In the genomic region with DNA sequence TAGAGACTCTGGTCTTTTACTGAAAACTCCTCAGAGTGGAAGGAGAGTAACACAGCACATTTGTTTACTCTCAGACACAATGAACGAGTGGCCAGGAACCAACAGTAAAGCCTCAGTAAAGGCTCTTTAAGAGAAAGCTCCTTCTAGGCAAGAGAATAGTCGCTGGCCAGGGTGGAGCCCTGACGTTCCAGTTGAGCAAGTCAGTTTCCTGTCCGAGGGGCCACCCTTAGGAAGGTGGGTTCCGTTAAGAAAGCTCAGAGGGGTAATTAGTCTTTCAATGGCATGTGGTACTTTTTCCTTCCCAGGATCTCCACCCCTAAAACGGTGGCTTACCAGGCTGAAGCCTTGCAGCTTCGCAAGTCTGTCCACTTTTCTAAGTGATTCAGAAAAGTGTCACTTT, we compare ENCODE assay signal across 9 mouse cellular contexts. TPM values are rescaled to one million over a fixed set of nuclear protein-coding genes. Genes with fewer than 3 reads are reported as not detected.
A peak's percentile ranks its signal among the peaks of the same experiment; 100 is the strongest.
DNase-seq lines count a peak whose midpoint lies in the region; ATAC-seq and TF ChIP-seq lines count a peak whose summit lies in the region.
"Had no signal": no experiment of that assay in that cellular context is flagged by ENCODE, and none has a peak within 500 bp of the region (broad histone marks: within the 10 kb centered on the region; RNA-seq: fewer than 3 reads in every experiment).

No protein-coding gene starts in this region.

- no peaks in the 10 kb centered on the region for H3K79me2 ChIP-seq in myocyte (ENCODE audit: control insufficient read depth, insufficient read depth)

- H3K36me3 ChIP-seq in heart, embryonic 11.5 days (ENCODE audit: control insufficient read depth, insufficient read depth, low read length), result no peaks in the 10 kb centered on the region
- no peaks in the 10 kb centered on the region for H3K36me3 ChIP-seq in liver, embryonic 13.5 days
- no peaks in the 10 kb centered on the region for H3K36me3 ChIP-seq in myocyte (ENCODE audit: control insufficient read depth, insufficient read depth)
- H3K36me3 ChIP-seq: midbrain, embryonic 13.5 days had no signal

- no peak overlapping the region for H3ac ChIP-seq in myocyte (ENCODE audit: control insufficient read depth, insufficient read length)

- ATAC-seq in heart, embryonic 11.5 days (replicated peaks; ENCODE audit: insufficient number of reproducible peaks, low FRiP score, low TSS enrichment), result no peak
- ATAC-seq in liver, embryonic 13.5 days (ENCODE audit: low read depth), result no peak
- ATAC-seq: midbrain, embryonic 13.5 days had no signal

- no peak overlapping the region for H3K4me3 ChIP-seq in heart, embryonic 11.5 days (ENCODE audit: low read depth, low read length)
- H3K4me3 ChIP-seq in liver, embryonic 13.5 days (replicated peaks), result no peak overlapping the region
- no peak overlapping the region for H3K4me3 ChIP-seq in myocyte
- H3K4me3 ChIP-seq: midbrain, embryonic 13.5 days had no signal

- H3K27me3 ChIP-seq in heart, embryonic 11.5 days (ENCODE audit: control insufficient read depth, insufficient read depth, low read length), result no peaks in the 10 kb centered on the region
- no peaks in the 10 kb centered on the region for H3K27me3 ChIP-seq in liver, embryonic 13.5 days
- no peaks in the 10 kb centered on the region for H3K27me3 ChIP-seq in myocyte (ENCODE audit: control insufficient read depth, insufficient read depth, insufficient read length)
- H3K27me3 ChIP-seq: midbrain, embryonic 13.5 days had no signal

- peaks cover 7% of the 10 kb centered on the region for H3K4me1 ChIP-seq in heart, embryonic 11.5 days (ENCODE audit: control insufficient read depth, insufficient read depth, low read length)
- H3K4me1 ChIP-seq in liver, embryonic 13.5 days (replicated peaks), result peaks cover 31% of the 10 kb centered on the region

- H3K4me2 ChIP-seq in heart, embryonic 11.5 days, result no peak overlapping the region
- peak overlapping the region; percentile 44 for H3K4me2 ChIP-seq in liver, embryonic 13.5 days
- peak overlapping the region; percentile 38 for H3K4me2 ChIP-seq in myocyte (ENCODE audit: low read depth)
- H3K4me2 ChIP-seq: midbrain, embryonic 13.5 days had no signal

- H3K9me3 ChIP-seq in heart, embryonic 11.5 days (replicated peaks; ENCODE audit: control insufficient read depth, low read length), result no peaks in the 10 kb centered on the region
- no peaks in the 10 kb centered on the region for H3K9me3 ChIP-seq in liver, embryonic 13.5 days (replicated peaks)
- H3K9me3 ChIP-seq: midbrain, embryonic 13.5 days had no signal

- peak; percentile 18 to 36 for DNase-seq in heart, adult 18-20 months
- peak; percentile 63 for DNase-seq in kidney, adult 18-20 months
- DNase-seq in liver, embryonic 13.5 days, result no peak
- DNase-seq in thymus, postnatal 36 days, result no peak
- no peak for DNase-seq in adrenal gland, postnatal 4 days (ENCODE audit: low spot score in 2 of 2)
- no peak for DNase-seq in urinary bladder, postnatal 4 days (ENCODE audit: low spot score in 2 of 2)

- no peak for TF ChIP-seq POLR2A in myocyte (IDR thresholded peaks at IDR 0.05; ENCODE audit: insufficient read length, low read depth)

- WGBS in heart, embryonic 11.5 days (ENCODE audit: insufficient replicate concordance), result 44% methylated on average over 7 of the region's 7 CpGs
- WGBS in liver, embryonic 13.5 days (ENCODE audit: insufficient replicate concordance), result 11% methylated on average over 7 of the region's 7 CpGs

- no peak overlapping the region for H3K9ac ChIP-seq in heart, embryonic 11.5 days (ENCODE audit: low read depth, low read length)
- peak overlapping the region; percentile 41; the same call in 1 of the 2 replicates for H3K9ac ChIP-seq in liver, embryonic 13.5 days
- H3K9ac ChIP-seq: midbrain, embryonic 13.5 days had no signal

- no peak overlapping the region for H3K27ac ChIP-seq in heart, embryonic 11.5 days (ENCODE audit: low read depth, low read length)
- no peak overlapping the region for H3K27ac ChIP-seq in liver, embryonic 13.5 days
- H3K27ac ChIP-seq: midbrain, embryonic 13.5 days had no signal

TF ChIP-seq in myocyte, 11 proteins besides CTCF, POLR2A, EP300 and RAD21:
- TF ChIP-seq MAX (IDR thresholded peaks at IDR 0.05; ENCODE audit: low read depth) (no peak), TCF12 (IDR thresholded peaks at IDR 0.05; ENCODE audit: insufficient read depth, poor library complexity, severe bottlenecking) (no peak), REST (IDR thresholded peaks at IDR 0.05; ENCODE audit: insufficient read depth, insufficient read length) (no peak), MYOG (IDR thresholded peaks at IDR 0.05; ENCODE audit: control insufficient read depth in 1 of 3, insufficient read depth in 1 of 3, insufficient read length in 2 of 3, low read depth in 2 of 3) (no peak), POLR2AphosphoS2 (IDR thresholded peaks at IDR 0.05; ENCODE audit: insufficient read length, low read depth) (no peak), MYOD1 (IDR thresholded peaks at IDR 0.05; ENCODE audit: control insufficient read depth in 1 of 3, insufficient read length in 2 of 3, low read depth in 2 of 3) (no peak), USF1 (IDR thresholded peaks at IDR 0.05; ENCODE audit: low read depth) (no peak), SRF (IDR thresholded peaks at IDR 0.05; ENCODE audit: control insufficient read depth, insufficient read length, low read depth) (no peak), CEBPB (IDR thresholded peaks at IDR 0.05; ENCODE audit: insufficient read depth, poor library complexity, severe bottlenecking) (no peak), TCF3 (IDR thresholded peaks at IDR 0.05; ENCODE audit: insufficient read length, low read depth) (no peak)

RNA-seq across cellular contexts. Expression of gene Pccb, which starts 2.7 kb away (rescaled TPM):
- total RNA-seq in heart, adult 18-20 months (2021), result 100 to 1,000 TPM; 107 TPM
- polyA plus RNA-seq in heart, embryonic 11.5 days (2014; fragmentation: Nextera tagmentation; extraction: Ambion mirVana), result 17.8 and 20.3 TPM in 2 replicates
- polyA plus RNA-seq in liver, embryonic 13.5 days (2015; fragmentation: Nextera tagmentation; extraction: Ambion mirVana), result 7.6 and 8.4 TPM in 2 replicates
- 46.8 TPM for polyA plus RNA-seq in myocyte (2012; fragmentation: generic; extraction: Trizol)
- total RNA-seq in adrenal gland, postnatal 4 days (2021), result 100 to 1,000 TPM; 102 to 115 TPM

RNA-seq across cellular contexts. Expression of gene Msl2, which starts 36.5 kb away (rescaled TPM):
- total RNA-seq in heart, adult 18-20 months (2021), result 10 to 100 TPM; 30.8 to 33.9 TPM
- 3.3 and 3.8 TPM in 2 replicates for polyA plus RNA-seq in heart, embryonic 11.5 days (2014; fragmentation: Nextera tagmentation; extraction: Ambion mirVana)
- polyA plus RNA-seq in liver, embryonic 13.5 days (2015; fragmentation: Nextera tagmentation; extraction: Ambion mirVana), result 2.6 and 2.9 TPM in 2 replicates
- polyA plus RNA-seq in myocyte (2012; fragmentation: generic; extraction: Trizol), result 8.6 TPM
- total RNA-seq in adrenal gland, postnatal 4 days (2021), result 10 to 100 TPM; 54.7 to 58.2 TPM

Comparison
In these comparisons a context has a peak if more than half of its experiments do, and no peak if none do; other contexts are left out.
1. DNase-seq: peak in heart, adult 18-20 months (2 of 2) and kidney, adult 18-20 months (single experiment); none in liver, embryonic 13.5 days (single experiment), thymus, postnatal 36 days (0 of 2), adrenal gland, postnatal 4 days (0 of 2) and urinary bladder, postnatal 4 days (0 of 2).